Mouse (Mus musculus) layer of hippocampus, postnatal 14 days (tissue): ENCODE results near the gene Pabpc4l. TPM values are rescaled to one million over a fixed set of nuclear protein-coding genes. Genes with fewer than 3 reads are reported as not detected.
A peak's percentile ranks its signal among the peaks of the same experiment; 100 is the strongest.
"Not testable (repeated sequence)": the region's sequence is repeated elsewhere in the genome, so short reads cannot be mapped to it uniquely, and the experiment has no call there.

Source experiments
- DNase-seq, 2 experiments: peaks; one replicate each; pipeline ENCODE4 v3.0.0; 2021 to 2022; ENCODE audit warnings: low spot score in 2 of 2, mixed read lengths in 1 of 2
- long read RNA-seq, 2 experiments: library from polyadenylated mRNA; stranded (forward); transcript quantifications; one replicate each; pipeline ENCODE4 v2.0.0; 2021
- total RNA-seq, 2 experiments: library from RNA; stranded (reverse); gene quantifications; 2 replicates each; pipeline ENCODE4 v1.2.3; 2021

Pabpc4l gene
- 1 to 10 TPM in 1 of 2 experiments, under 1 TPM in 1; 0.53 to 1.4 TPM for total RNA-seq
- long read RNA-seq, experiment 1 = 0 reads
- long read RNA-seq, experiment 2 = 0 reads

- DNase-seq = peak in 1 of 2 experiments; percentile 10
Observed at GRCm38 (mm10) chr3:46447481-46448265, at the start of gene Pabpc4l. Gene Pabpc4l (minus strand): TSS chr3:46448219.

GRCm38 (mm10) chr3:46490989-46491259 lies 42.9 kb upstream of the Pabpc4l start:
- DNase-seq = no peak

- no peak for DNase-seq
Observed at GRCm38 (mm10) chr3:46490132-46490988, 42.3 kb upstream of the Pabpc4l start.

- not testable (repeated sequence) for DNase-seq
Observed at GRCm38 (mm10) chr3:46486091-46486490, 38.1 kb upstream of the Pabpc4l start.

- no peak for DNase-seq
Observed at GRCm38 (mm10) chr3:46448266-46448532, 180 bp upstream of the Pabpc4l start.

GRCm38 (mm10) chr3:46431416-46431815 lies 16.6 kb downstream of the Pabpc4l start:
- DNase-seq = no peak
